Mouse (Mus musculus) lung, embryonic 14.5 days (tissue): Measurements from ENCODE around the gene Ablim2. TPM values are rescaled to one million over a fixed set of nuclear protein-coding genes. Genes with fewer than 3 reads are reported as not detected.

Experiments
- ATAC-seq: fragments of 200-750 bp; cut with Nextera tagmentation; 2 replicates; pipeline ENCODE4 v1.8.0; 2017; ENCODE audit warnings: mild to moderate bottlenecking, moderate TSS enrichment, moderate library complexity; ENCODE audit not compliant: insufficient read depth
- DNase-seq: peaks from one replicate; pipeline ENCODE4 v3.0.0-alpha.2; 2015
- H3K27ac ChIP-seq: fragments of 300-500 bp; sonication (generic); 2 replicates; pipeline ENCODE4 v1.5.1; 2014; ENCODE audit warnings: low read depth, mild to moderate bottlenecking, moderate library complexity
- H3K27me3 ChIP-seq: fragments of 300-500 bp; sonication (generic); 2 replicates; pipeline ENCODE4 v1.6.1; 2014; ENCODE audit warnings: low read length, control low read depth; ENCODE audit not compliant: insufficient read depth
- H3K36me3 ChIP-seq: fragments of 300-500 bp; sonication (generic); 2 replicates; pipeline ENCODE4 v1.6.1; 2014; ENCODE audit warnings: control low read depth; ENCODE audit not compliant: insufficient read depth
- H3K4me1 ChIP-seq: fragments of 300-500 bp; sonication (generic); 2 replicates; pipeline ENCODE4 v1.6.1; 2014; ENCODE audit warnings: antibody characterized with exemption, control low read depth; ENCODE audit not compliant: insufficient read depth
- H3K4me2 ChIP-seq: fragments of 300-500 bp; sonication (generic); 2 replicates; pipeline ENCODE4 v1.6.1; 2014; ENCODE audit warnings: mild to moderate bottlenecking
- H3K4me3 ChIP-seq: fragments of 300-500 bp; sonication (generic); 2 replicates; pipeline ENCODE4 v1.5.1; 2014; ENCODE audit warnings: low read depth, low read length
- H3K9ac ChIP-seq: fragments of 300-500 bp; sonication (generic); 2 replicates; pipeline ENCODE4 v1.6.1; 2014
- H3K9me3 ChIP-seq: fragments of 300-500 bp; sonication (generic); 2 replicates; pipeline ENCODE4 v1.6.1; 2016; ENCODE audit warnings: low read depth, low read length, control low read depth
- CTCF ChIP-seq: IDR thresholded peaks from 2 replicates; pipeline ENCODE4 v1.5.1; 2016; ENCODE audit warnings: antibody characterized with exemption, low read depth
- WGBS: fragments of 180-500 bp; shearing (Covaris S2); extraction: QIAGEN DNeasy Blood & Tissue Kit; methylation state at CpG from one replicate; pipeline ENCODE4 v1.1.7; 2014; 5-methylcytosine and 5-hydroxymethylcytosine counted together
- polyA plus RNA-seq: library from polyadenylated mRNA; unstranded; fragments of >200 nt; fragmentation: Nextera tagmentation; extraction: Ambion mirVana; gene quantifications from 2 replicates; pipeline ENCODE4 v1.2.1, GENCODE M21; 2014

The Ablim2 gene
- polyA plus RNA-seq, 1 experiment from 2014 or later: 0.36 TPM

DNA sequence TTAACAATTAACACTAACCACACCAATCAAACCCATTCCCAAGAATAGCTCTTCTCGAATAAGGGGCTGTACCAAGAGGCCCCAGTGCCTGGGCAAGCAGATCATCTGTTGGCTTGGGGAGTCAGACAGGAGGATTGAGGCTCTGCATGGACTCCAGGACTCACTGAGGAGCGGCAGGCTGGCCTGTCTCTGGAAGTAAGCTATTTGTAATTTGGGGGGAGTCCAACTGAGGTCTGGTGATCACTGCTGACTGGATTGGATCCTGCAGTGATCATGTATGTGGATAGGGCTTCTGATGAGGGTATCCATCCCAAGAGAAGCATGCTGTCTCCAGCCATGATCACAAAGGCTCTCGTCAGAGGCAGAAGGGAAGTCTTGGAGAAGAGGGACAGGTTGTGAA, 134.7 kb downstream of the Ablim2 start:
- no peak for TF ChIP-seq CTCF

DNA sequence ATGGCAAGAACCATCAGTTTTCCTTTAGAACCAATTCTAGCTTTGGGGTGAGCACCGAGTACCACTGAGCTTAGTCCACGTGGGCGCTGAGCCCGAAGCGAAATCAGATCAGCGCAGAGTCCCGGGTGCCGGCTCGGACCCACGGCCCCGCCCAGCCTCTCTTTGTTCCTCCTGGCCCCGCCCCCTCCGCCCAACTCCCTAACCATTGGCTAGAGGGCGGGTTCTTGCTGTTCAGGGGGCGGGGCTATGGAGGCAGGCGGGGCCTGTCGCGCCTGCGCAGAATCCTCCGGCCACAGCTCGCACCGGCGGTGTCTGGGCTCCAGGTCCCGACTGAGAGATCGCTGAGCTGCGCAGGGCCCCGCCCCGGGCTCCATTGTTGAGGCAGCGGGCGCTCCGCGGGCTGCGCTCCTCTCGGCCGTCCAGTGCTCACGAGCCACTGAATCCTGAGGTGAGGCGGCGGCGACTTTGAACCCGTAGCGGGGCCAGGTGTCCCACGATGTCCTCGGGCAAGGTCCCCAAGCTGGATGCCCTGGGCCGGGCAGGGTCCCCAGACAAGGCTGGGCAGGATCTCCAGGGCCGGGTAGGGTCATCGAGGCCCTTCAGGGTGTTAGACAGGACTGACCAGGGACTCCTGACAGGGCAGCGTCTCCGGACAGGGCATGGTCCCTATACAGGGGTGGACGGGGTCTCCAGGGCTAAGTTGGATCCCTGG, 135.6 kb downstream of the Ablim2 start, which contains the start of gene Afap1:
Afap1 (plus strand) TSS at position 227 of the 712 bp plus-strand sequence.
- H3K27me3 ChIP-seq: no peaks in the 10 kb centered on the region
- no peak for TF ChIP-seq CTCF
- peak within 1 kb of the TSS; percentile 93 for H3K9ac ChIP-seq
- H3K4me3 ChIP-seq: peak within 1 kb of the TSS; percentile 88
- H3K4me1 ChIP-seq: peaks cover 23% of the 10 kb centered on the region
- peak within 1 kb of the TSS; percentile 89 for H3K27ac ChIP-seq
- no peaks in the 10 kb centered on the region for H3K9me3 ChIP-seq
- H3K4me2 ChIP-seq: peak within 1 kb of the TSS; percentile 92
- H3K36me3 ChIP-seq: 0 out of 2 replicates have a peak, but pooled peaks cover 3% of the 10 kb centered on the region
- DNase-seq: peak; percentile 99
- WGBS: under 1% methylated on average over 49 of the region's 49 CpGs
- ATAC-seq: peak; percentile 92

More for the DNA sequence above, 134.7 kb downstream of the Ablim2 start:
- no peaks in the 10 kb centered on the region for H3K27me3 ChIP-seq
- no peak overlapping the region for H3K9ac ChIP-seq
- no peak overlapping the region for H3K4me3 ChIP-seq
- no peaks in the 10 kb centered on the region for H3K9me3 ChIP-seq
- H3K27ac ChIP-seq: no peak overlapping the region
- 0 out of 2 replicates have a peak, but pooled peaks cover 2% of the 10 kb centered on the region for H3K36me3 ChIP-seq
- peaks cover 19% of the 10 kb centered on the region for H3K4me1 ChIP-seq
- WGBS: 73% methylated on average over 3 of the region's 3 CpGs
- ATAC-seq (no peak), DNase-seq (no peak)
- no peak overlapping the region for H3K4me2 ChIP-seq

DNA sequence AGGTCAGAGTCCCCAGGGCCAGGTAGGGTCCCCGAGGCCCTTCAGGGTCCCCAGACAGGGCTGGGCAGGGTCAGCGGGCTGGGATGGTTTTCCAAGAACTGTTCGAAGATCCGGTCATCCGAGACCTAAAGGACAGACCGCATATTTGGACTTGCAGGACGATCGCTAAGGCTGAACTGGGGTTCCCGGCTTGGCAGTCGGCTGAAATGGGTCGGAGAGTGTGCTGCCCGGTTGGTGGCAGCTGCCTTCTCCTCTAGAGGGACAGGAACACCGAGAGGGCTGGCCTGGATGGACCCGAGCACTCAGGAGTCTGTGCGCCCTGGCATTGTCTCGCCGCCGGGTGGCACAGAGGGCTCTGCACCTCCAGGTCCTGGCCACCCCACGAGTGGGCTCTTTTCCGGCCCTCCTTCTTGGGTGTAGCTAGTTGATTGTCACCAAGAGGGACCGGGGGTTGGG, 136.2 kb downstream of the Ablim2 start:
- peak overlapping the region; percentile 93 for H3K9ac ChIP-seq
- WGBS: under 1% methylated on average over 21 of the region's 21 CpGs
- H3K9me3 ChIP-seq: no peaks in the 10 kb centered on the region
- H3K4me2 ChIP-seq: peak overlapping the region; percentile 92
- peak overlapping the region; percentile 89 for H3K27ac ChIP-seq
- peak overlapping the region; percentile 88 for H3K4me3 ChIP-seq
- TF ChIP-seq CTCF: peak; percentile 49
- DNase-seq (peak; percentile 68), ATAC-seq (peak; percentile 58)
- H3K27me3 ChIP-seq: no peaks in the 10 kb centered on the region
- H3K36me3 ChIP-seq: 0 out of 2 replicates have a peak, but pooled peaks cover 3% of the 10 kb centered on the region
- peaks cover 26% of the 10 kb centered on the region for H3K4me1 ChIP-seq

DNA sequence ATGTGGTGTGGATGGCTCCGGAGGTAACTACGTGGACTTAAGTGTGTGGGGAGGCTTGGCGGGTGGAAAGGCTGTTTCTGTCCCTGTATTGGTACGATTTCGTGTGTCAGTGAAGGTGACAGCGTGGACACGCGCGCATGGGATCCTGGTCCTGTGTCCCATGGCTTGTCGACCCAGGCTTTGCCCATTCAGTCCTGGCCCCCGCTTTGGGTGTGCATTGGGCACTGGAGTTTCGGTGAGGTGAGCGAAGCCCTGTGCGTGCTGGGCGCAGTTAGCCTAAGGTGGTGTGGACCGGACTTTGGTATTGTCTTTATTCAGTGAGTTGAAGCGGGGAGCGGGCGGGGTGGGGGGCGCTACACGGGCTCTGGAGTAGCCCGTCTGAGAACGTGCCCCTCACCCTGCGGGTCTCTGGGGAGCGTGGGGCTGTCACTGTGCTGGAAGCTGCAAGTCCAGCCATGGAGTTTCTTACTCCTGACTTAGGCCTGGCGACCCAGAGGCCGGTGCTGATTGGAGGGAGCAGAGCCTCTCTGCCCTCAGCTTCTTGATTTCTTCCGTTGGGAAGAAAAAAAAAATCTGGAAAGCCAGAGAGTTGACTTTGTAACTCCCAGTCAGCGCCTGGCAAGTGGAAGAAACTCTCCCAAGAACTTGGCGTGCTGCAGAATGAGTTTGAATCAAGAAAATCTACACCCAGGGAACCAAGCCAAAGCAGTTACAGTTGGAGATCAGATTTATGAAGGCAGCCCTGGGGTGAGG, 136.8 kb downstream of the Ablim2 start:
- WGBS: 3% methylated on average over 30 of the region's 30 CpGs
- no peaks in the 10 kb centered on the region for H3K9me3 ChIP-seq
- ATAC-seq (peak; percentile 17; the same call in 1 of the 2 replicates), DNase-seq (peak; percentile 81)
- H3K27me3 ChIP-seq: no peaks in the 10 kb centered on the region
- H3K4me3 ChIP-seq: peak overlapping the region; percentile 88
- H3K4me2 ChIP-seq: peak overlapping the region; percentile 92
- H3K9ac ChIP-seq: peak overlapping the region; percentile 93
- no peak for TF ChIP-seq CTCF
- H3K36me3 ChIP-seq: 0 out of 2 replicates have a peak, but pooled peaks cover 3% of the 10 kb centered on the region
- peaks cover 29% of the 10 kb centered on the region for H3K4me1 ChIP-seq
- H3K27ac ChIP-seq: peak overlapping the region; percentile 89

DNA sequence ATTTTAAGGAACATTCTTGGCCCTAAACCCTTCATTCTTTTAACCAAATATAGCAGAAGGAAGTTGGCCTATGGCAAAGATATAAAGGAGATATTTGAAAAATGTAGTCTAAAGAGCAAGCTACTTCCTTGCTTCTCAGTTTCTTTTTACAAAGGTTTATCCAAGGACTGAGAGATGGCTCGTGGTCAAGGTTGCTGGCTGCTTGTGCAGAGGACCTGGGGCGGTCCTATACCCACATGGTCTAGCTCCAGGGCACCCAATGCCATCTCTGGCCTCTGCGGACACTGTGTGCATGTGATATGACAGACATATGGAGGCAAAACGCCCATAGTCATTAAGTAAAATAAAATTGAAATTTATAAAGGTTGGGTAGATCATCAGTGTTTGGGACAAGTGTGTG, 138.2 kb downstream of the Ablim2 start:
- Histone ChIP-seq H3K4me3 (no peak overlapping the region), H3K27me3 (no peaks in the 10 kb centered on the region), H3K4me2 (peak overlapping the region; percentile 92; the same call in 1 of the 2 replicates), H3K9ac (no peak overlapping the region), H3K36me3 (0 out of 2 replicates have a peak, but pooled peaks cover 3% of the 10 kb centered on the region), H3K9me3 (no peaks in the 10 kb centered on the region), H3K27ac (no peak overlapping the region), H3K4me1 (peaks cover 43% of the 10 kb centered on the region)
- DNase-seq: no peak
- no peak for ATAC-seq
- no peak for TF ChIP-seq CTCF
- 83% methylated on average over 4 of the region's 4 CpGs for WGBS

DNA sequence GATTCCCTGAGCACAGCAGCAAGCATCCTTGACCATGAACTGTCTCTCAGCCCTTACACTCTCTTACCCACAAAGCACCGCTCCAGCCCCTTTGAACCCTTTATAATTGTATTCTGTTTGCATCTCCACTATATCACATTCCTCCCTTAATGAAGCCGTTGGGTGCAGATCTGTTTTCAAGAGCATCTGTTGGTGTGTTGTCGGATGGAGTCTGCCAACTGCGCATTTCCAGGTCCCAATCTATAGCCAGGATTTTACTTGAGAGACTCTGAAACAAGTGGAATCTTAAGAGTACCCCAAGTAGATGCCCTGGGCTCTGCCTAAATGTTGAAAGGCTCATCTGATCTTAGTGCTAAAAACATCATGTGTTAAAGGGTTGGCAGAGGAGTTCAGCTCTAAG, 138.9 kb downstream of the Ablim2 start:
- Histone ChIP-seq H3K36me3 (0 out of 2 replicates have a peak, but pooled peaks cover 3% of the 10 kb centered on the region), H3K27ac (no peak overlapping the region), H3K4me3 (no peak overlapping the region), H3K9ac (no peak overlapping the region), H3K9me3 (no peaks in the 10 kb centered on the region), H3K4me2 (peak overlapping the region; percentile 18; the same call in 1 of the 2 replicates), H3K4me1 (peaks cover 48% of the 10 kb centered on the region), H3K27me3 (no peaks in the 10 kb centered on the region)
- no peak for TF ChIP-seq CTCF
- WGBS: 89% methylated on average over 4 of the region's 4 CpGs
- DNase-seq (no peak), ATAC-seq (no peak)
